Mouse (Mus musculus) heart, adult 2 months (tissue): Measurements from ENCODE around the gene Klf2. TPM values are rescaled to one million over a fixed set of nuclear protein-coding genes. Genes with fewer than 3 reads are reported as not detected.

Experiments
- DNase-seq, 2 experiments: peaks; one replicate each; pipeline ENCODE4 v3.0.0; 2021
- H3K27ac ChIP-seq: fragments of 200-600 bp; 2 replicates; pipeline ENCODE4 v1.8.1; 2022
- H3K27me3 ChIP-seq: fragments of 200-500 bp; 2 replicates; pipeline ENCODE4 v1.6.1; 2012; ENCODE audit warnings: mild to moderate bottlenecking, low read length, inconsistent platforms, mixed read lengths; ENCODE audit not compliant: control insufficient read depth, insufficient read depth
- H3K36me3 ChIP-seq: fragments of 200-500 bp; 2 replicates; pipeline ENCODE4 v1.6.1; 2012; ENCODE audit warnings: low read length, inconsistent platforms; ENCODE audit not compliant: control insufficient read depth, insufficient read depth
- H3K4me1 ChIP-seq: fragments of 200-500 bp; 2 replicates; pipeline ENCODE4 v1.6.1; 2011; ENCODE audit warnings: low read length; ENCODE audit not compliant: control insufficient read depth, insufficient read depth
- H3K4me3 ChIP-seq: fragments of 200-600 bp; 2 replicates; pipeline ENCODE4 v1.8.1; 2022
- H3K79me2 ChIP-seq: fragments of 200-500 bp; replicated peaks from 2 replicates; pipeline ENCODE4 v1.6.1; 2012; ENCODE audit warnings: mild to moderate bottlenecking, inconsistent platforms, low read length, moderate library complexity, mixed read lengths; ENCODE audit not compliant: control insufficient read depth, insufficient read depth
- H3K9ac ChIP-seq: fragments of 200-500 bp; 2 replicates; pipeline ENCODE4 v1.6.1; 2012; ENCODE audit warnings: low read depth, mild to moderate bottlenecking, control low read depth, inconsistent platforms, low read length, mixed read lengths
- CTCF ChIP-seq: fragments of 200-600 bp; IDR thresholded peaks from 2 replicates; pipeline ENCODE4 v1.8.1; 2022; ENCODE audit warnings: antibody characterized with exemption, mild to moderate bottlenecking, moderate library complexity
- EP300 ChIP-seq: fragments of 200-500 bp; IDR thresholded peaks from 2 replicates; pipeline ENCODE4 v1.6.1; 2011; ENCODE audit warnings: low read depth, low read length, control low read depth; ENCODE audit not compliant: insufficient read depth
- POLR2A ChIP-seq: fragments of 200-500 bp; IDR thresholded peaks from 2 replicates; pipeline ENCODE4 v1.6.1; 2011; ENCODE audit warnings: mild to moderate bottlenecking, low read depth, low read length, control low read depth; ENCODE audit not compliant: insufficient read depth
- WGBS: fragments of 180-500 bp; shearing (Covaris S2); methylation state at CpG from one replicate; pipeline ENCODE4 v1.1.7; 2018; 5-methylcytosine and 5-hydroxymethylcytosine counted together
- intact Hi-C: fragments of 180-260 bp; cut with DNase I; formaldehyde crosslinking; loops from one replicate; pipeline ENCODE4 v1.15.1; 2025
- polyA plus RNA-seq: library from polyadenylated mRNA; depleted of rRNA; stranded (reverse); fragments of >200 nt; gene quantifications from 2 replicates; pipeline ENCODE4 v1.2.3, GENCODE M21; 2012
- total RNA-seq, 2 experiments: library from RNA; stranded (reverse); gene quantifications; 2 replicates each; pipeline ENCODE4 v1.2.3; 2021

The Klf2 gene
- total and polyA plus RNA-seq, 3 experiments: 42.6 to 92.7 (median 76.0) TPM

DNA sequence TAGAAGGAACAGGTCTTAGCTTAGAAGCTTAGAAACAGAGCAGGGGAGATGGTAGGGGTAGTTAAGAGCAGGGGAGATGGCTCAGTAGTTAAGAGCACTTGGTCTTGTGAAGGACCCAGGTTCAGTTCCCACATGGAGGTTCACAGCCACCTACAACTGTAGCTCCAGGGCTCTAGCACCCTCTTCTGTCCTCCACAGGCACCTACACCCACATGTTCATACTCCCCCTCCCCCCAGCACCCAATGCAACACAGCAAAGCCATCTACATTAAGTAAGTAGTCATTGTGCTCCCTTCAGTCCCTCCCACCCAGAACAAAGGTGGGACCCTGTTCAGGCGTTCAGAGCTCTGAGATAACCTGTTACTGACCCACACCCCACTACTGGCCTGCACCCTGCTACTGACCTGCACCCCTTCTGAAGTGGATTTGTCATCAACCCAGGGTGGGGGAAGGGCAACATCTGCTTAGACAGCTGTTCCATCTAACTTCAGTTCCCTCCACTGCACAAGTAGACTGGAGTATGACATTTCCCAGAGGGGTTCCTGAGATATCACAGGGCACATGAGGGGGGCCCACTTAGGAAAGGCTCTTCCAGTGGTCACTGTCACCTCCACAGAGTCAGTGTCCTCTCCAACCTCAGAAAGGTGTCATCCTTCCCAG, 45.6 kb upstream of the Klf2 start:
- WGBS: 91% methylated on average over 1 of the region's 1 CpGs
- Histone ChIP-seq H3K36me3 (peaks cover 3% of the 10 kb centered on the region; the same call in 1 of the 2 replicates), H3K79me2 (no peaks in the 10 kb centered on the region), H3K9ac (no peak overlapping the region), H3K27ac (no peak overlapping the region; the same call in 1 of the 2 replicates), H3K27me3 (no peaks in the 10 kb centered on the region), H3K4me3 (no peak overlapping the region), H3K4me1 (peaks cover 11% of the 10 kb centered on the region)
- no peak for TF ChIP-seq POLR2A
- no peak for TF ChIP-seq EP300
- TF ChIP-seq CTCF: no peak
- DNase-seq: no peak
- intact Hi-C loops: no loop called here

DNA sequence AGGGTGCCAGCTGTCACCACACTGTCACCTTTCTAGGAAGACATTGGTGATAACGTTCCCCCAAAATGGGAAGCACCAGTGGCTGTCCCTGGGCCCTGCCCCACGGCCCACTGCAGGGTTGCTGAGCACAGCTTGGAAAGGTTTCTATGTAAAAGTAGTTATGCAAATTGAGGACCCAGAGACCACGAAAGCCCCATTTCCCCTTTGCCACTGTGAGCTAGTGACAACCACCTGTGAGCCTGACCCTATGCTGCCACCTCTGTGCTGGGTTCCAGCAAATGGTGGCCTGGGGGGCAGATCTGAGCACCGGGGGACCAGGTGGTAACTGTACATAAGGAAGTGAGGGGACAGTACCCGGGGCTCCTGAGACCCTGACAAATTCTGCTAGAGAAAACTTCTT, 45.0 kb upstream of the Klf2 start:
- WGBS: 69% methylated on average over 5 of the region's 5 CpGs

DNA sequence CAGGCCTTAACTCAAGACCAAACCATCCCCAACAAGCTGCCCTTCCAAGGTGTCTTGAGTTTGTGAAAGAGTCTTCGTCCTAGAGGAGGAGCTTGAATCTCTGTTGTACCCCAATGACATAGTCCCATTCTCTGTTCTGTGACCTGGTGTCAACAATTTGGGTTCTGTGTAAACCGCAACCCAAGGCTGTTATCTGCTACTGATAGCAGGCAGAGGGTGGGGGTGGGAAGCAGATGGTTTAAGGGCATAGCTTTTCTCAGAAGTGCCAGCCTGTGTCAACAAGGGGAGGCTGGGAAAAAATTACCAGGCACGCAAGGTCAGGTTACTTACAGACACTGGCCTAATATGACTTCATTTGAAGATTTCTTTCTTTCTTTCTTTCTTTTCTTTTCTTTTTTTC, 41.6 kb upstream of the Klf2 start:
- TF ChIP-seq POLR2A: no peak
- TF ChIP-seq CTCF: no peak
- no peak for TF ChIP-seq EP300
- no peak overlapping the region for H3K27ac ChIP-seq
- no peak for DNase-seq
- H3K79me2 ChIP-seq: no peaks in the 10 kb centered on the region
- WGBS: 69% methylated on average over 3 of the region's 3 CpGs
- H3K36me3 ChIP-seq: no peaks in the 10 kb centered on the region
- intact Hi-C loops: no loop called here
- no peaks in the 10 kb centered on the region for H3K27me3 ChIP-seq
- peaks cover 4% of the 10 kb centered on the region for H3K4me1 ChIP-seq
- no peak overlapping the region for H3K9ac ChIP-seq
- no peak overlapping the region for H3K4me3 ChIP-seq

More for the DNA sequence above, 45.0 kb upstream of the Klf2 start:
- no peak for DNase-seq
- no peak overlapping the region for H3K4me3 ChIP-seq
- no peaks in the 10 kb centered on the region for H3K79me2 ChIP-seq
- peaks cover 9% of the 10 kb centered on the region for H3K4me1 ChIP-seq
- no peak overlapping the region for H3K27ac ChIP-seq
- H3K36me3 ChIP-seq: peaks cover 3% of the 10 kb centered on the region; the same call in 1 of the 2 replicates
- TF ChIP-seq CTCF (no peak), EP300 (no peak), POLR2A (no peak)
- intact Hi-C loops: no loop called here
- no peak overlapping the region for H3K9ac ChIP-seq
- no peaks in the 10 kb centered on the region for H3K27me3 ChIP-seq

DNA sequence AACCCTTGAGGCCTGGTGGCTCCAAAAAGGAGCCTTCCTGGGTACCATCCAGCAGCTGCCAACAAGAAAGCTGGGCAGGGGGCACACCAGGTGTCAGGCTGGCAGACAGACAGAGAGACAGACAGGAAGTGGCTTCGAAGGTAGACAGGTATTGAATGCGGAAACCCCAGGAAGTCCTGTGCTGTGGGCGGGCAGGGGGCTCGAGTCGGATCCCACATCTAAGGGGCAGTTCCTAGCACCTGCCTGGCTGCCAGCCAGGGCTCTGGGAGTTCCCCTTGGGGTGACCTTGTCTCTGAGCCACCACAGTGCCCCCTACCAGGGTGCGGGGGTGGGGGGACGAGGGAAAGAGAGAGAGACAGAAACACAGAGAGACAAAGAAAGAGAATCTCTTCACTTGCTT, 39.7 kb upstream of the Klf2 start:
- Histone ChIP-seq H3K36me3 (no peaks in the 10 kb centered on the region), H3K4me3 (no peak overlapping the region), H3K9ac (no peak overlapping the region), H3K27ac (no peak overlapping the region), H3K27me3 (no peaks in the 10 kb centered on the region), H3K4me1 (peaks cover 4% of the 10 kb centered on the region), H3K79me2 (no peaks in the 10 kb centered on the region)
- intact Hi-C loops: no loop called here
- no peak for DNase-seq
- 67% methylated on average over 7 of the region's 7 CpGs for whole genome bisulfite sequencing
- TF ChIP-seq EP300 (no peak), CTCF (no peak), POLR2A (no peak)

DNA sequence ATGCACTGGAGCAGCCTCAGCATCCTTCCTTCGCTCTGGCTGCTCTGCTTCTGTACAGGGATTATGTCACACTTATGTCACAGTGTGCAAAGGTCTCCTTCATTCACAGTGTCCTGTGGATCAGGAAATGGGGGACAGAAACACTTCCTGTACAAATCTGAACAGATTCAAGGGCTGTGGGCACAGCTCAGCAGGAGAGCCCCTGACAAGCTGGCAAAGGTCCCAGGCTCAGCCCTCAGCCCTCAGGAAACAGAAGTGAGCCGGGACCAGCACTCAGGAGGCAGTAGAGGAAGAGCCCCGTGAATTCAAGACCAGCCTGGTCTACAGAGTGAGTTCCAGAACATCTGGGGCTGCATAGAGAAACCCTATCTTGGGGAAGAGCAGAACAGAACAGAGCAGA, 37.2 kb upstream of the Klf2 start:
- Histone ChIP-seq H3K36me3 (no peaks in the 10 kb centered on the region), H3K9ac (no peak overlapping the region), H3K4me3 (no peak overlapping the region), H3K27ac (no peak overlapping the region), H3K4me1 (peaks cover 4% of the 10 kb centered on the region), H3K27me3 (no peaks in the 10 kb centered on the region), H3K79me2 (no peaks in the 10 kb centered on the region)
- peak; percentile 52 to 54 for DNase-seq
- intact Hi-C loops: no loop called here
- WGBS: 22% methylated on average over 3 of the region's 3 CpGs
- TF ChIP-seq EP300 (0 out of 2 replicates have a peak, but pooled peaks have one; percentile 19), CTCF (no peak)

DNA sequence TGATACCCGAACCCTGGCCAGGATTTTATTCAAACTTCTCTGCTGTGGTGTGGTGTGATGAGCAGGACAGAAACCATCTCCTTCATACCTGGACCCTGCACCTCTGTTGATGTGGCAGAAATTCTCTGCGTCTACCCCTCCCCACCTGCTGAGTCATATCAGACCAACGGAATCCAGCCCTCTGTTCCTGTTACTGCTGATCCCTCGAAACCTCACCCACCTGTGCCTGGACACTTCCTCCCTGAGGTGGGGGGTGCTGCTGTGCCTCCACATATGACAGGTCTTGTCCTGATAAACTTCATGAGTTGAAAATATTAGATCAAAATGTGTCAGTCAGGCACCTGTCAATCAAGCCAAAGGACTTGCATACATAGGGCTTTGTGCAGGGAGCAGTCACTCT, 33.5 kb upstream of the Klf2 start:
- 68% methylated on average over 4 of the region's 4 CpGs for WGBS
- intact Hi-C loops: no loop called here
- H3K27me3 ChIP-seq: no peaks in the 10 kb centered on the region
- H3K4me1 ChIP-seq: peaks cover 4% of the 10 kb centered on the region
- H3K4me3 ChIP-seq: no peak overlapping the region
- no peak for TF ChIP-seq EP300
- no peak for TF ChIP-seq CTCF
- TF ChIP-seq POLR2A: no peak
- H3K27ac ChIP-seq: no peak overlapping the region
- no peak overlapping the region for H3K9ac ChIP-seq
- H3K36me3 ChIP-seq: no peaks in the 10 kb centered on the region
- H3K79me2 ChIP-seq: no peaks in the 10 kb centered on the region
- no peak for DNase-seq
